Mouse (Mus musculus) gastrocnemius, adult 18-20 months (tissue): ENCODE results near the gene Olfr1417. TPM values are rescaled to one million over a fixed set of nuclear protein-coding genes. Genes with fewer than 3 reads are reported as not detected.

Experiments used
- DNase-seq: peaks from one replicate; pipeline ENCODE4 v3.0.0; 2021; ENCODE audit warnings: low spot score
- total RNA-seq, 2 experiments: library from RNA; stranded (reverse); gene quantifications; 2 replicates each; pipeline ENCODE4 v1.2.3; 2021

Gene Olfr1417
- total RNA-seq, 2 experiments from 2014 or later: not detected

GRCm38 (mm10) chr19:11810856-11811255 is 28.2 kb downstream of the Olfr1417 start:
- DNase-seq: peak; percentile 24

- no peak for DNase-seq
Observed at GRCm38 (mm10) chr19:11810003-11810758, 28.8 kb downstream of the Olfr1417 start.

- no peak for DNase-seq
Observed at GRCm38 (mm10) chr19:11808452-11808851, 30.6 kb downstream of the Olfr1417 start.

GRCm38 (mm10) chr19:11807822-11808221 is 31.2 kb downstream of the Olfr1417 start:
- DNase-seq: no peak

- no peak for DNase-seq
Observed at GRCm38 (mm10) chr19:11807251-11807650, 31.8 kb downstream of the Olfr1417 start.

GRCm38 (mm10) chr19:11804423-11804822 is 34.6 kb downstream of the Olfr1417 start:
- DNase-seq: no peak

GRCm38 (mm10) chr19:11800531-11801315 is 38.3 kb downstream of the Olfr1417 start:
- DNase-seq: no peak

- DNase-seq: no peak
Observed at GRCm38 (mm10) chr19:11794447-11794846, 44.6 kb downstream of the Olfr1417 start.

- DNase-seq: no peak
Observed at GRCm38 (mm10) chr19:11793741-11794359, 45.2 kb downstream of the Olfr1417 start.

- DNase-seq: no peak
Observed at GRCm38 (mm10) chr19:11791825-11792224, 47.2 kb downstream of the Olfr1417 start.

GRCm38 (mm10) chr19:11788876-11789275 is 50.1 kb downstream of the Olfr1417 start:
- DNase-seq: no peak

- no peak for DNase-seq
Observed at GRCm38 (mm10) chr19:11787826-11788225, 51.2 kb downstream of the Olfr1417 start.

- DNase-seq: no peak
Observed at GRCm38 (mm10) chr19:11785409-11786154, 53.4 kb downstream of the Olfr1417 start.

- DNase-seq: peak; percentile 59
Observed at GRCm38 (mm10) chr19:11777191-11777865, 61.7 kb downstream of the Olfr1417 start.

Other genes with a start within 250 kb of the Olfr1417 start
- 1 to 10 TPM in 1 of 2 experiments, under 1 TPM in 1; 0.73 to 1.4 TPM for gene Ms4a6d, start 234.4 kb downstream of the Olfr1417 start, total RNA-seq
- gene Ms4a2, start 215.5 kb downstream of the Olfr1417 start, total RNA-seq: under 1 TPM in 1 of 2 experiments, not detected in 1; 0.26 TPM
- not detected for gene Ms4a3, start 198.4 kb downstream of the Olfr1417 start, total RNA-seq
- gene Oosp2, start 178.7 kb downstream of the Olfr1417 start, total RNA-seq: not detected
- gene Oosp1, start 148.1 kb downstream of the Olfr1417 start, total RNA-seq: not detected
- not detected for gene Oosp3, start 142.2 kb downstream of the Olfr1417 start, total RNA-seq
- not detected for gene Gif, start 91.7 kb downstream of the Olfr1417 start, total RNA-seq
- gene Mrpl16, start 68.8 kb downstream of the Olfr1417 start, total RNA-seq: 10 to 100 TPM; 60.5 to 63.2 TPM
- 1 to 10 TPM; 1.7 to 1.8 TPM for gene Stx3, start 19.8 kb downstream of the Olfr1417 start, total RNA-seq
- gene Olfr1418, start 21.8 kb upstream of the Olfr1417 start, total RNA-seq: not detected
- not detected for gene Olfr1419, start 35.9 kb upstream of the Olfr1417 start, total RNA-seq
- not detected for gene Olfr1420, start 47.3 kb upstream of the Olfr1417 start, total RNA-seq
- gene Patl1, start 73.2 kb upstream of the Olfr1417 start, total RNA-seq: 10 to 100 TPM; 23.6 to 27.3 TPM
- 10 to 100 TPM; 53.4 to 56.3 TPM for gene Osbp, start 126.7 kb upstream of the Olfr1417 start, total RNA-seq
- not detected for gene Olfr1423, start 202.1 kb upstream of the Olfr1417 start, total RNA-seq
- not detected for gene Olfr1424, start 223.5 kb upstream of the Olfr1417 start, total RNA-seq
- not detected for gene Olfr1425, start 238.5 kb upstream of the Olfr1417 start, total RNA-seq